Mouse (Mus musculus) left cerebral cortex, postnatal 25 days (tissue): Measurements from ENCODE around the gene Zfp652. TPM values are rescaled to one million over a fixed set of nuclear protein-coding genes. Genes with fewer than 3 reads are reported as not detected.
"Not testable (repeated sequence)": the region's sequence is repeated elsewhere in the genome, so short reads cannot be mapped to it uniquely, and the experiment has no call there.

ENCODE experiments used
- DNase-seq, 2 experiments: peaks; one replicate each; pipeline ENCODE4 v3.0.0; 2022; ENCODE audit warnings: low spot score in 2 of 2, mixed read lengths in 1 of 2
- intact Hi-C: fragments of 180-260 bp; cut with DNase I; formaldehyde crosslinking; loops from one replicate; pipeline ENCODE4 v1.15.1; 2025
- total RNA-seq, 2 experiments: library from RNA; stranded (reverse); gene quantifications; 2 replicates each; pipeline ENCODE4 v1.2.3; 2021

The Zfp652 gene
- total RNA-seq: 10 to 100 TPM; 38.7 to 44.2 TPM

GRCm38 (mm10) chr11:95712563-95713224 is at the start of gene Zfp652:
Gene Zfp652, plus strand, starts transcription at chr11:95712673.
- peak; percentile 76 to 77 for DNase-seq
- intact Hi-C loops: no loop called here

DNA sequence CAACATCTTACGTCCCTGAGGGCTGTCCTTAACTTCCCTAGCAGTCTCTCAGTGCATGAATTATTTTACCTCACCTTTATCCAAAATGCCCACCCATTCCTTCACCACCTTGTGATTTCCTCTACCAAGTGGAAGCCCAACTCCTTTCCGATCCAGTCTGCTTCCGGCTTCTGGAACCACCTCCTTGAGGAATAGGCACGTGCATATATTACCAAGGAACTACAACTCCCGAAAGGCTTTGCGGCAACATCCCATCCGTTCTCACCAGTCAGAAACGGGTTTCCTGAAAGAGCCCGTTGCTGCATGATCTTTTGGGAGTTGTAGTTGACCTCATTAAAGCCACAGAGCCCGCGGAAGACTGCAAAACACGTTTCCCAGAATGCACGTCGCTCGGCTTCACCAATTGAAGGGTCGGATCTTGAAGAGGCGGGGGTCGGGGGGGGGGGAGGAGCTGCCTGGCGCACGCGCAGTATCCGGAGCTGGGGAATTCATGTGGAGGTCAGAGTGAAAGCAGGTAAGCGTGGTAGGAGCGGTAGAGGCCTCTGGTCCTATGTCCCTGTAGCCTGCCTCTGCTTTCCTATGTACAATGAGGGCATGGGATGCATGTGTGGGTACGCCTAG is 45.8 kb upstream of the Zfp652 start, which contains the start of gene Phb:
TSS of gene Phb (plus strand) at position 429 of the 621 bp plus-strand sequence.
- intact Hi-C loops: no loop called here
- peak; percentile 96 to 99 for DNase-seq

DNA sequence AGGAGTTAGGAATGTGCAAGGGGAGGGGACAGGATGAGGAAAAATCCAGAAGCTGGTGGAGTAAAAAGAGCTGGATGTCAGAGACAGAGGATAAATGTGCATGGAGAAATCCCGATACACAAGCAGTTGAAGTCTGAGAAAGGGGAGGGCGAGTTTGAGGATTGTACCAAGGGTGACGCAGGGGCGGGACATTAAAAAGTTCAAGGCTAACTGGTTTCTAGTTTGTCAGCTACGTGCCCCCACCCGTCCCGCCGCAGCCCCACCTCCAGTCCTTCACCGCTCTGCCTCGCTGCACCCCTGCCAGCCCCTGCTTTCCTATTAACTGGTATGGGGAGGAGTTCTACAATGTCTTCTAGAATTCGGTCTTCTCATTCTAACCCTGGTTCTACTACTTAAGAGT is 45.3 kb upstream of the Zfp652 start:
- intact Hi-C loops: no loop called here
- DNase-seq: no peak

- DNase-seq, intact Hi-C loops: not testable (repeated sequence)
Measured at GRCm38 (mm10) chr11:95668086-95668485, 44.4 kb upstream of the Zfp652 start.

- intact Hi-C loops: no loop called here
- no peak for DNase-seq
Measured at GRCm38 (mm10) chr11:95675498-95675897, 37.0 kb upstream of the Zfp652 start.

DNA sequence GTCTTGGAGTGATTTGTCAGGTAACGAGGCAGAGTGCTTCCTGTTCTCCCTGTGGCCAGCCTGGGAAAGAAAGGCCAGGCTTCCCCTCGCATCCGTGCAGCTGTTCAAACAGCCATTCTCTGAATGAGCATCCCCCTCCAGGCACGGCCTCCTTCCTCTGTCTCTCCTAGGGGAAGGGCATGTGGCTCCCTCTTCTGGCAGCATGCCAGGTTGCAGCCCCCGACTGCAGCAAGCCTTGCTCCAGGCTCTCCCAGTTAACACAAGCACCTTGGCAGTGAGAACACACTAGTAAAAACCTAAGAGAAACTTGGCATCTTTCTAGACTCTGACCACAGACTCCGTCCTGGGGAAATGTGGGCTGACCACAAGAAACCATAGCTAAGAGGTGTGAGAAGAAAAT is 36.2 kb upstream of the Zfp652 start:
- peak; percentile 19 to 54 for DNase-seq
- intact Hi-C loops: no loop called here

DNA sequence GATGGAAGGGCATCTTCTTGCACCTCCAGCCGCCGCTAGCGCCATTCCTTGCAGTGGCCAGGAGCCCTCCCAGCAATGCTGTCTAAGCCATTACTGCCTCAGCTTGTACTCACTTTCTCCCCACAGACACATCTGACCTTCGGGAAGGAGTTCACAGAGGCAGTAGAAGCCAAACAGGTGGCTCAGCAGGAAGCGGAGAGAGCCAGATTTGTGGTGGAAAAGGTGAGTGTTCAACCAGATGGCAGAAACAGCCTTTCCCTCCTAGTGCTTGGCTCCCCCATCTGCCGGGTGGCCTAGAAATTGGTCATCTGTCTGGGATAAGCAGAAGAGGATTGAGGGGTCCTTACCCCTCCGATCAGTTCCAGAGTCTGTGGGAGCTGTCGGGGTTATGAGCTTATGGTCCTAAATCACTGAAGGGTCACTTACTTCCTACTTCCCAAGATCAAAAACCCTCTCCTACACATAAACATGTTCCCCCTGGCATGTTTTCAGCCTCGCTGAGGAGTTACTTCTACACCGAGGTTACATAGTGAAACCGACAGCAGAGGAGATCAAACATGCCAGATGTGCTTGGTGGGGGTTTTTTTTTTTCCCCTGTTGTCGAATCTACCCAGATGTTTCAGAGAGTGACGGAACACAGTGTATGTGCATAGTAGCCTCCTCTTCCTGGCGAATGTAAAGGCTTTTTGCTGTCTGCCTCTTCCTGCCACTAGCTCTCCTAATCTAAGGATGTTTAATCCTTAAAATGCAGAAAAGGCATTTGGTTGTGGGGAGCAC is 34.4 kb upstream of the Zfp652 start:
- intact Hi-C loops: no loop called here
- no peak for DNase-seq

DNA sequence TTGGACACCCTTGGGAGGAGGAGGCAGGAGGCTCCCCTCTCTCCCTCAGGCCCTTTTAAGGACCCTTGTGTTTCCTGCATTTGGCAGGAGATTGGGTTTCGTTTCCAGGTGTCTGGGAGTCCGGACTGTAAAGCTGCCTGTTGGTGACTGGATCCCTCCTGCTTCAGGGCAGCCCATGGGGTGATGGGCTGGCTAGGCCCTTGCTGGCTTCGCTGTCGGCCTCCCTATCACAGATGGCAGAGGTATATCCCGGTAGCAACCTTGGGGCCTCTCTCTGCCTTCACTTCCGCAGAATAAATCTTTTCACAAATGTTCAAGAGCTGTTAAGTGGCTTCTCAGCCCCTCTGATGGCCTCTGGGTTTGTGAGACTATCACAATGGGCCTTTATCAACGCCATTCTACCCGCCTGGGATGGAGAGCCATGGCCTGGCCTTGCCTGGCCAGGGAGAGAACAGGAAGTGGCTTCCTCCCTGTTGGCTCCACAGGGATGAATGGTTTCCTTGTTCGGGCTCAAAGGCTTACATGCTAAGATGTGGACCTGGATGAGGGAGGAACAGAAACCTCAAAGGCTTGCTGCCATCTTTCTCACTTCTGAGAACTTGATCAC is 30.4 kb upstream of the Zfp652 start:
- intact Hi-C loops: loop anchor here (10.0 kb wide), 3 partner anchors 143 to 283 kb away; partner anchors contain the start of gene Phospho1
- no peak for DNase-seq

- no peak for DNase-seq
- intact Hi-C loops: loop anchor here (10.0 kb wide), 3 partner anchors 142 to 282 kb away; partner anchors contain the start of gene Phospho1
Measured at GRCm38 (mm10) chr11:95682946-95683345, 29.5 kb upstream of the Zfp652 start.

GRCm38 (mm10) chr11:95686031-95686430 is 26.4 kb upstream of the Zfp652 start:
- intact Hi-C loops: loop anchor here (1.0 to 10.0 kb wide), 4 partner anchors 65 to 279 kb away; partner anchors contain the start of gene Phospho1
- DNase-seq: peak; percentile 75 to 88

GRCm38 (mm10) chr11:95687084-95687656 is 25.3 kb upstream of the Zfp652 start:
- no peak for DNase-seq
- intact Hi-C loops: loop anchor here (10.0 kb wide), 3 partner anchors 138 to 278 kb away; partner anchors contain the start of gene Phospho1

- peak; percentile 18 to 35 for DNase-seq
- intact Hi-C loops: loop anchor here (10.0 kb wide), 3 partner anchors 136 to 276 kb away; partner anchors contain the start of gene Phospho1
Measured at GRCm38 (mm10) chr11:95688515-95688914, 24.0 kb upstream of the Zfp652 start.

DNA sequence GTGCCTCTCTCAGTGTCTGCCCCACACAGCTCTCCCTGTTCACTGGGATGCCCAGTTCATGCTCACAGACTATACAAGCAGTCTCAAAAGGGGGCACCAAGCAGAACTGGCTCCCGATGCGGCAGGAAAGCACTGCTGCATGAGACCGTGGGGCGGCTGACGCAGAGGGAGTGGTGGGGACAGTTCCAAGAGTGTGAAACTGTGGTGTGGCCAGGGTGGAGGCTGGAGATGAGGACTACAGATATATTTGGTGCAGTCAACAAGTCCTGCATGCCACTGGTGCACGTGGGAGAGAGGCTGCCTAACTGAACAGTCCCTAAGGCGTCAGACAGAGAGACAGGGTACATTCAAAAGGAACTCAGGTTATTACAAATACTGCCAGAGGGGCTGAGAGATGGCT is 23.5 kb upstream of the Zfp652 start:
- peak; percentile 9 to 50 for DNase-seq
- intact Hi-C loops: loop anchor here (10.0 kb wide), 3 partner anchors 136 to 276 kb away; partner anchors contain the start of gene Phospho1

- no peak for DNase-seq
- intact Hi-C loops: loop anchor here (10.0 kb wide), 3 partner anchors 135 to 275 kb away; partner anchors contain the start of gene Phospho1
Measured at GRCm38 (mm10) chr11:95689544-95689943, 22.9 kb upstream of the Zfp652 start.

DNA sequence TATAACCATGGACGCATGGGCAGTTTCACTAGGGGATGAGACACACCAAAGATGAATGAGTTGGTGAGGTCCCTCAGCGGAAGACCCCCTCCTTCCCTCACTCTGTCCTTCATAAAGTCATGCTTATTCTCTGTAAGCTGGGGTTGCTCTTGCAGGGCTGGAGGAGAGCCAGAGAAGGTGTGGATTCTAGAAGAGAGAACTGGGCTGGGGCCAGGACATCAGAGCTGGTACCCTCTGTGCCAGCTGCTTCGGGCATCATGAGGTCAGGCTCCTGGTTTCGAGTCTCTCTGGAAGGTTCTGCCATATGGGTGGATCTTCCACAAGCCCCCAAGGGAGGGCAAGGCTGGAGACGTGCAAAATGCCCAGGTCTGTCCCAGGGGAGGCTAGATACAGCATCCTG is 13.9 kb upstream of the Zfp652 start:
- no peak for DNase-seq
- intact Hi-C loops: no loop called here

DNA sequence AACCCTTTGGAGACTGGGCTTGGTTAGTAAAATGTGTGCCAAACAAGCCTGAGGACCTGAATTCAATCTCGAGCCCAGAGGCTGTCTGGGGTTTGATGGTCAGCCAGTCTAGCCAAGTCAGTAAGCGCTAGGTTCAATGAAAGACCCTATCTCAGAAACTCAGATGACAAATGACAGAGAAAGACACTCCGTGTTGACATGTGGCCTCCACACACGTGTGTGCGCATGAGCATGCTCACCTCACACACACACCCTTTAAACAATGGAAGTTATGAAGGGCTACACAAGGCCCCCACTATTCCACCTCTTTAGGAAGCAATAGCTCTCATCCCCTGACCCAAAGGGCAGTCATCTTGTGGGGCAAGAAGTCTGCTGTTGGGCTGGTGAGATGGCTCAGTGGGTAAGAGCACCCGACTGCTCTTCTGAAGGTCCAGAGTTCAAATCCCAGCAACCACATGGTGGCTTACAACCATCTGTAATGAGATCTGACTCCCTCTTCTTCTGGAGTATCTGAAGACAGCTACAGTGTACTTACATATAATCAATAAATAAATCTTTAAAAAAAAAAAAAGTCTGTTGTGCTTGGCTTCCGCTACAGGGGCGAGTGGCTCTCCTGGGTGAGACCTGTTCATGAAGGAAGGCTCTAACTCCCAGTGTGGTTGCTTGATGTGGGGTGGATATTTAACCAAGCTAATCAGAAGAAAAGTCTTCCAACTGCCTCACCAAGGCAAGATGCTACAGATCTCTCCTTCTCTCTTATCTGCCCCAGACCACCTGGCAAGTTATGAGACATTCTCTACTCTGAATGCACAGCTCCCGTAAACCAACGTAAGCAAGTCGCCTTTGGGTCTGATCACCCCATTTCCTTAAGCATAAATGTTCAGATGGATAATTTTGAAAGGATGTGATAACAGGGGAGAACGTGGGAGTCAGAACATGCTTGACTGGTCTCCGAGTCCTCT is 11.4 kb upstream of the Zfp652 start:
- intact Hi-C loops: no loop called here
- no peak for DNase-seq

DNA sequence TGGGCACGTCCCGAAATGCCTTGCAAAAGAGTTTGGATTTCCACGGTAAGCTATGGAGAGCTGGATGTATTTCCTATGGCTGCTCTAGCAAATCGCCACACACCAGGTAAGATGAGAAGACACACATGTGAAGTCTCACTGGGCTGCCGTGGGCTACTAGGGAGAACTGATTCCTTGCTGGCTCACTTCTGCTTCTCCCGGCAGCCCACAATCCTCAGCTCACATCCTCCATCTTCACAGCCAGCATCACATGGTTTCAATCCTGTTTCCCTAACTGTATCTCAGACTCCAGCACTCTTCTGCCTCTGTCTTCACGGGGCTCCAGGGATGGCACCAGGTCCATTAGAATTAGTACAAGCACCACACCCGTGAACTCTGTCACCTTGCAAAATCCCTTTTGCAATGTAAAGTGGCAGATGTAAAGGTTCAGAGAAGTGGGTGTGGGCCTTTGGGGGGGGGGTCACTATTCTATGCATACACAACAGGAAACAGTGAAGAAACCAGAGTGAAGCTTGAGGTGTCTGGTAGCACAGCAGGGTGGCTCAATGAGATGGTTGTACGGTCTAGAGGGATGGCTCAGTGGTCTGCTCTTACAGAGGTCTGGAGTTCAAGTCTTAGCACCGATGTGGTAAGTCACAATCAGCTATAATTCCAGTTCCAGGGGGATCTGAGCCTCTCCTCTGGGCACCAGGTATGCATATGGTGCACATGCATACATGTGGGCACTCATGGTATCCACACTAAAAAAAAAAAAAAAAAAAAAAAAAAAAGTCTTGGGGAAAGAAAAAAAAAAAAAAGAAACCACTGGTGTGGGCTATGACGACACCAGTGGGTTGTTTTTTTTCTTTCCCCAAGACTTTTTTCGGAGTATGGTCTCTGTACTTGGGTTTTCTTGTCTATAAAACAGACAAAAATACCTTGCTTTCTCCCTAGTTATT is 8.2 kb upstream of the Zfp652 start:
- intact Hi-C loops: no loop called here
- DNase-seq: no peak
